Mouse (Mus musculus): ENCODE measurements around the gene Rap2a. TPM values are rescaled to one million over a fixed set of nuclear protein-coding genes. Genes with fewer than 3 reads are reported as not detected.

The Rap2a gene
- 10.8 and 11.4 TPM in 2 replicates for polyA plus RNA-seq (2021; fragmentation: Nextera tagmentation)
- long read RNA-seq, experiment 1, full-length matches to known transcripts, result 4 of 36 reads
- long read RNA-seq, experiment 1, partial matches to known transcripts, result 0 of 36 reads
- long read RNA-seq, experiment 1, other reads (novel, unspliced or antisense), result 32 of 36 reads
- long read RNA-seq, experiment 2, full-length matches to known transcripts, result 3 of 27 reads
- long read RNA-seq, experiment 2, partial matches to known transcripts, result 24 of 27 reads
- long read RNA-seq, experiment 2, other reads (novel, unspliced or antisense), result 0 of 27 reads

DNA sequence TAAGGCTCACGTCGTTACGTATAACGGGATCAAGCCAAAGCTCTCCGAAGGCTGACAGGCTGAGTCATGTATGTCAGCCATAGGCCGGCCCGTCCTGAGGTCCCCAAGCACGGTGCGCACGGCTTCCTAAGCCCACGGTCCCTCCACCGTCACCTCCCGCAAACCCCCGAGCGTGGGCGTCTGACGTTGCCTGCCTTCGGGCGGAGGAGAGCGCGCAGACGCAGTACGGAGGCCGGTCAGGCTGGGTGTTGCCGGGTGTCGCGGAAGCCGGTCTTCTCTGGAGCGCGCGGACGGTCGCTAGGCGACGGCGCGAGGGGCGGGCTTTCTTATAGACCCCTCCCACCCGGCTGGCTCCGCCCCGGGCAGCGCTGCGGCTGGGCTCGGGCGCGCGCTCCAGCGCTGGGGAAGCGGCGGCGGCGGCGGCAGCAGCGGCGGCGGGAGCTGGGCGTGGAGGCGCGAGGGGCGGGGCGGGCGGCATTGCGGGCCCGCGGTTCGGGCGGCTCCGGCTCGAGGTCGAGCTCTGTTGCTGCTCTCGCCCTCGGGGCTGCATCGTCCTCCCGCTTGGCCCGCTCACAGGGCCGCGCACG lies at the start of gene Rap2a:
Gene Rap2a, plus strand, starts transcription at position 463 of the 587 bp plus-strand sequence.

Other genes starting within 250 kb of the Rap2a start
- gene Mbnl2, start 202.8 kb upstream of the Rap2a start, polyA plus RNA-seq (2021; fragmentation: Nextera tagmentation), result 178 and 203 TPM in 2 replicates

Measured in layer of hippocampus, adult 6 months (tissue).